Mouse (Mus musculus) layer of hippocampus, adult 9-10 months (tissue): ENCODE measurements around the gene Fchsd2.

ENCODE experiments used
- DNase-seq: peaks from one replicate; pipeline ENCODE4 v3.0.0; 2022; ENCODE audit warnings: low spot score

Gene Fchsd2

GRCm38 (mm10) chr7:101072123-101072740, 20.4 kb upstream of the Fchsd2 start:
- no peak for DNase-seq

- no peak for DNase-seq
Observed at GRCm38 (mm10) chr7:101074170-101074767, 18.4 kb upstream of the Fchsd2 start.

- DNase-seq, result no peak
Observed at GRCm38 (mm10) chr7:101083562-101084166, 9.0 kb upstream of the Fchsd2 start.

GRCm38 (mm10) chr7:101084816-101085456, 7.7 kb upstream of the Fchsd2 start:
- DNase-seq, result no peak

- DNase-seq, result no peak
Observed at GRCm38 (mm10) chr7:101085779-101086178, 6.9 kb upstream of the Fchsd2 start.

GRCm38 (mm10) chr7:101088687-101089086, 4.0 kb upstream of the Fchsd2 start:
- DNase-seq, result no peak

GRCm38 (mm10) chr7:101089242-101089641, 3.4 kb upstream of the Fchsd2 start:
- no peak for DNase-seq

- DNase-seq, result no peak
Observed at GRCm38 (mm10) chr7:101093231-101093630, 568 bp downstream of the Fchsd2 start.

GRCm38 (mm10) chr7:101094746-101095145, 2.1 kb downstream of the Fchsd2 start:
- no peak for DNase-seq

- no peak for DNase-seq
Observed at GRCm38 (mm10) chr7:101095560-101095959, 2.9 kb downstream of the Fchsd2 start.

- no peak for DNase-seq
Observed at GRCm38 (mm10) chr7:101096576-101096975, 3.9 kb downstream of the Fchsd2 start.

GRCm38 (mm10) chr7:101097084-101097483, 4.4 kb downstream of the Fchsd2 start:
- no peak for DNase-seq

GRCm38 (mm10) chr7:101099981-101100380, 7.3 kb downstream of the Fchsd2 start:
- no peak for DNase-seq

- peak; percentile 67 for DNase-seq
Observed at GRCm38 (mm10) chr7:101101156-101101691, 8.6 kb downstream of the Fchsd2 start.

GRCm38 (mm10) chr7:101106666-101107065, 14.0 kb downstream of the Fchsd2 start:
- no peak for DNase-seq

- no peak for DNase-seq
Observed at GRCm38 (mm10) chr7:101107073-101107810, 14.6 kb downstream of the Fchsd2 start.

- peak; percentile 96 for DNase-seq
Observed at GRCm38 (mm10) chr7:101107968-101108652, 15.4 kb downstream of the Fchsd2 start.

GRCm38 (mm10) chr7:101108653-101109005, 16.0 kb downstream of the Fchsd2 start:
- no peak for DNase-seq

- DNase-seq, result no peak
Observed at GRCm38 (mm10) chr7:101109006-101109855, 16.6 kb downstream of the Fchsd2 start.

GRCm38 (mm10) chr7:101109856-101110350, 17.2 kb downstream of the Fchsd2 start:
- no peak for DNase-seq
